Mouse (Mus musculus) olfactory bulb, adult 2 months (tissue): ENCODE measurements around the gene Cd79a.
A peak's percentile ranks its signal among the peaks of the same experiment; 100 is the strongest.

Source experiments
- CTCF ChIP-seq: fragments of 200-500 bp; IDR thresholded peaks from 2 replicates; pipeline ENCODE4 v1.5.1; 2012; ENCODE audit warnings: low read depth, mild to moderate bottlenecking, low read length, moderate library complexity; ENCODE audit not compliant: insufficient read depth
- POLR2A ChIP-seq: fragments of 200-500 bp; IDR thresholded peaks from 2 replicates; pipeline ENCODE4 v1.6.1; 2012; ENCODE audit warnings: mild to moderate bottlenecking, low read depth, low read length, moderate library complexity; ENCODE audit not compliant: insufficient read depth

- peak; percentile 41; the same call in 1 of the 2 replicates for TF ChIP-seq POLR2A
- no peak for TF ChIP-seq CTCF
These were observed 6.9 kb downstream of the Cd79a start for GRCm38 (mm10) chr7:24904070-24904483.
